Mouse (Mus musculus) thymus, adult 2 months (tissue): Measurements from ENCODE around the gene Aanat. TPM values are rescaled to one million over a fixed set of nuclear protein-coding genes. Genes with fewer than 3 reads are reported as not detected.
A peak's percentile ranks its signal among the peaks of the same experiment; 100 is the strongest.

Experiments used
- DNase-seq: peaks from one replicate; pipeline ENCODE4 v3.0.0; 2021
- H3K27ac ChIP-seq: fragments of 200-500 bp; 2 replicates; pipeline ENCODE4 v1.5.1; 2012; ENCODE audit warnings: low read length, control low read depth; ENCODE audit not compliant: control insufficient read depth, insufficient read depth
- H3K27me3 ChIP-seq: fragments of 200-500 bp; 2 replicates; pipeline ENCODE4 v1.6.1; 2012; ENCODE audit warnings: mild to moderate bottlenecking, low read length, moderate library complexity, mixed read lengths; ENCODE audit not compliant: control insufficient read depth, insufficient read depth
- H3K36me3 ChIP-seq: fragments of 200-500 bp; 2 replicates; pipeline ENCODE4 v1.6.1; 2012; ENCODE audit warnings: mild to moderate bottlenecking, low read length, moderate library complexity; ENCODE audit not compliant: control insufficient read depth, insufficient read depth
- H3K4me1 ChIP-seq: fragments of 200-500 bp; replicated peaks from 2 replicates; pipeline ENCODE4 v1.6.1; 2012; ENCODE audit warnings: low read length; ENCODE audit not compliant: control insufficient read depth, insufficient read depth
- H3K4me3 ChIP-seq: fragments of 200-500 bp; 2 replicates; pipeline ENCODE4 v1.5.1; 2012; ENCODE audit warnings: mild to moderate bottlenecking, low read length, control low read depth, moderate library complexity; ENCODE audit not compliant: control insufficient read depth, insufficient read depth
- CTCF ChIP-seq: fragments of 200-500 bp; IDR thresholded peaks from 2 replicates; pipeline ENCODE4 v1.5.1; 2012; ENCODE audit warnings: mild to moderate bottlenecking, control low read depth, low read length, moderate library complexity, borderline replicate concordance; ENCODE audit not compliant: control insufficient read depth, poor library complexity, insufficient read depth; ENCODE audit errors: extremely low read depth
- POLR2A ChIP-seq: fragments of 200-500 bp; IDR thresholded peaks from 2 replicates; pipeline ENCODE4 v1.6.1; 2012; ENCODE audit warnings: mild to moderate bottlenecking, low read length, control low read depth, moderate library complexity; ENCODE audit not compliant: control insufficient read depth, poor library complexity, insufficient read depth; ENCODE audit errors: extremely low read depth
- whole genome bisulfite sequencing: fragments of 180-500 bp; shearing (Covaris S2); methylation state at CpG from one replicate; pipeline ENCODE4 v1.1.7; 2018; 5-methylcytosine and 5-hydroxymethylcytosine counted together
- polyA plus RNA-seq: library from polyadenylated mRNA; depleted of rRNA; stranded (reverse); fragments of >200 nt; gene quantifications from 2 replicates; pipeline ENCODE4 v1.2.3, GENCODE M21; 2012

Gene Aanat
- polyA plus RNA-seq, 1 experiment, result not detected

GRCm38 (mm10) chr11:116615735-116616437 lies 29.7 kb downstream of the Aanat start:
- H3K27me3 ChIP-seq, result no peaks in the 10 kb centered on the region
- 1% methylated on average over 15 of the region's 15 CpGs for WGBS
- H3K4me3 ChIP-seq, result peak overlapping the region; percentile 28; the same call in 1 of the 2 replicates
- peak; percentile 40 for DNase-seq
- TF ChIP-seq POLR2A (no peak), CTCF (no peak)
- H3K27ac ChIP-seq, result no peak overlapping the region
- peaks cover 48% of the 10 kb centered on the region for H3K4me1 ChIP-seq
- H3K36me3 ChIP-seq, result no peaks in the 10 kb centered on the region

GRCm38 (mm10) chr11:116616438-116617118 lies 30.3 kb downstream of the Aanat start:
- 19% methylated on average over 10 of the region's 10 CpGs for whole genome bisulfite sequencing
- no peak overlapping the region for H3K27ac ChIP-seq
- no peaks in the 10 kb centered on the region for H3K27me3 ChIP-seq
- no peak overlapping the region for H3K4me3 ChIP-seq
- DNase-seq, result no peak
- TF ChIP-seq POLR2A (no peak), CTCF (no peak)
- H3K36me3 ChIP-seq, result no peaks in the 10 kb centered on the region
- H3K4me1 ChIP-seq, result peaks cover 48% of the 10 kb centered on the region

GRCm38 (mm10) chr11:116617641-116618040 lies 31.4 kb downstream of the Aanat start:
- 13% methylated on average over 7 of the region's 7 CpGs for WGBS
- H3K36me3 ChIP-seq, result no peaks in the 10 kb centered on the region
- DNase-seq, result no peak
- H3K27me3 ChIP-seq, result no peaks in the 10 kb centered on the region
- peaks cover 49% of the 10 kb centered on the region for H3K4me1 ChIP-seq
- no peak overlapping the region for H3K27ac ChIP-seq
- no peak for TF ChIP-seq CTCF
- no peak for TF ChIP-seq POLR2A
- no peak overlapping the region for H3K4me3 ChIP-seq

GRCm38 (mm10) chr11:116618666-116619065 lies 32.4 kb downstream of the Aanat start:
- no peaks in the 10 kb centered on the region for H3K36me3 ChIP-seq
- H3K27ac ChIP-seq, result no peak overlapping the region
- DNase-seq, result no peak
- no peaks in the 10 kb centered on the region for H3K27me3 ChIP-seq
- H3K4me3 ChIP-seq, result no peak overlapping the region
- 78% methylated on average over 7 of the region's 7 CpGs for WGBS
- H3K4me1 ChIP-seq, result peaks cover 57% of the 10 kb centered on the region
- TF ChIP-seq POLR2A (no peak), CTCF (no peak)

- TF ChIP-seq POLR2A, result no peak
- no peak for TF ChIP-seq CTCF
- no peaks in the 10 kb centered on the region for H3K27me3 ChIP-seq
- H3K27ac ChIP-seq, result no peak overlapping the region
- H3K4me1 ChIP-seq, result peaks cover 60% of the 10 kb centered on the region
- WGBS, result 95% methylated on average over 7 of the region's 7 CpGs
- no peaks in the 10 kb centered on the region for H3K36me3 ChIP-seq
- no peak for DNase-seq
- no peak overlapping the region for H3K4me3 ChIP-seq
Measured at GRCm38 (mm10) chr11:116619156-116619555, 32.9 kb downstream of the Aanat start.

- no peak overlapping the region for H3K27ac ChIP-seq
- no peaks in the 10 kb centered on the region for H3K36me3 ChIP-seq
- peaks cover 64% of the 10 kb centered on the region for H3K4me1 ChIP-seq
- 77% methylated on average over 8 of the region's 8 CpGs for WGBS
- TF ChIP-seq POLR2A (no peak), CTCF (no peak)
- no peaks in the 10 kb centered on the region for H3K27me3 ChIP-seq
- no peak overlapping the region for H3K4me3 ChIP-seq
- DNase-seq, result no peak
Measured at GRCm38 (mm10) chr11:116619561-116619960, 33.3 kb downstream of the Aanat start.
